Mouse (Mus musculus) spleen, postnatal 4 days (tissue): Measurements from ENCODE around the gene Rgcc.

Experiments used
- DNase-seq, 2 experiments: peaks; one replicate each; pipeline ENCODE4 v3.0.0; 2022; ENCODE audit warnings: low spot score in 2 of 2

Rgcc gene

GRCm38 (mm10) chr14:79301466-79301875, at the start of gene Rgcc:
TSS of gene Rgcc (minus strand) at chr14:79301645.
- peak; percentile 99 to 100 for DNase-seq

- no peak for DNase-seq
These were observed 44.9 kb upstream of the Rgcc start for GRCm38 (mm10) chr14:79346384-79346783.

GRCm38 (mm10) chr14:79335613-79336012, 34.2 kb upstream of the Rgcc start:
- DNase-seq, result no peak

GRCm38 (mm10) chr14:79331936-79332335, 30.5 kb upstream of the Rgcc start:
- DNase-seq, result no peak

- no peak for DNase-seq
These were observed 29.6 kb upstream of the Rgcc start for GRCm38 (mm10) chr14:79330944-79331561.

GRCm38 (mm10) chr14:79327033-79327432, 25.6 kb upstream of the Rgcc start:
- peak; percentile 43 to 71 for DNase-seq

GRCm38 (mm10) chr14:79324112-79324840, 22.8 kb upstream of the Rgcc start:
- peak in 1 of 2 experiments; percentile 55 for DNase-seq

- DNase-seq, result no peak
These were observed 20.4 kb upstream of the Rgcc start for GRCm38 (mm10) chr14:79321881-79322280.

- peak in 1 of 2 experiments; percentile 43 for DNase-seq
These were observed 19.7 kb upstream of the Rgcc start for GRCm38 (mm10) chr14:79321152-79321551.

- no peak for DNase-seq
These were observed 16.2 kb upstream of the Rgcc start for GRCm38 (mm10) chr14:79317602-79318001.

- DNase-seq, result no peak
These were observed 14.4 kb upstream of the Rgcc start for GRCm38 (mm10) chr14:79315877-79316276.

GRCm38 (mm10) chr14:79314245-79315010, 13.0 kb upstream of the Rgcc start:
- DNase-seq, result no peak

- DNase-seq, result no peak
These were observed 12.2 kb upstream of the Rgcc start for GRCm38 (mm10) chr14:79313439-79314175.

- DNase-seq, result no peak
These were observed 11.3 kb upstream of the Rgcc start for GRCm38 (mm10) chr14:79312719-79313118.

GRCm38 (mm10) chr14:79311918-79312454, 10.5 kb upstream of the Rgcc start:
- no peak for DNase-seq

GRCm38 (mm10) chr14:79309115-79309514, 7.7 kb upstream of the Rgcc start:
- no peak for DNase-seq

GRCm38 (mm10) chr14:79308364-79308763, 6.9 kb upstream of the Rgcc start:
- DNase-seq, result no peak

- no peak for DNase-seq
These were observed 6.5 kb upstream of the Rgcc start for GRCm38 (mm10) chr14:79307908-79308307.

- DNase-seq, result peak; percentile 56 to 69
These were observed 5.7 kb upstream of the Rgcc start for GRCm38 (mm10) chr14:79307138-79307537.

- no peak for DNase-seq
These were observed 3.5 kb upstream of the Rgcc start for GRCm38 (mm10) chr14:79304873-79305464.

- peak in 1 of 2 experiments; percentile 59 for DNase-seq
These were observed 1.7 kb upstream of the Rgcc start for GRCm38 (mm10) chr14:79303150-79303549.
